Mouse (Mus musculus) embryonic facial prominence, embryonic 13.5 days (tissue): ENCODE measurements around the gene Rph3al. TPM values are rescaled to one million over a fixed set of nuclear protein-coding genes. Genes with fewer than 3 reads are reported as not detected.
A peak's percentile ranks its signal among the peaks of the same experiment; 100 is the strongest.

Source experiments
- ATAC-seq: fragments of 200-750 bp; cut with Nextera tagmentation; 2 replicates; pipeline ENCODE4 v1.8.0; 2017; ENCODE audit warnings: low read depth; ENCODE audit not compliant: insufficient number of reproducible peaks, insufficient read depth, low FRiP score, low TSS enrichment
- H3K27ac ChIP-seq: fragments of 300-500 bp; sonication (generic); 2 replicates; pipeline ENCODE4 v1.5.1; 2015; ENCODE audit warnings: moderate library complexity, mild to moderate bottlenecking, inconsistent platforms
- H3K27me3 ChIP-seq: fragments of 300-500 bp; sonication (generic); 2 replicates; pipeline ENCODE4 v1.6.1; 2015; ENCODE audit warnings: mild to moderate bottlenecking, inconsistent platforms
- H3K36me3 ChIP-seq: fragments of 300-500 bp; sonication (generic); 2 replicates; pipeline ENCODE4 v1.6.1; 2015; ENCODE audit warnings: mild to moderate bottlenecking, inconsistent platforms
- H3K4me1 ChIP-seq: fragments of 300-500 bp; sonication (generic); 2 replicates; pipeline ENCODE4 v1.6.1; 2015; ENCODE audit warnings: inconsistent platforms
- H3K4me2 ChIP-seq: fragments of 300-500 bp; sonication (generic); 2 replicates; pipeline ENCODE4 v1.6.1; 2015; ENCODE audit warnings: moderate library complexity, mild to moderate bottlenecking, inconsistent platforms
- H3K4me3 ChIP-seq: fragments of 300-500 bp; sonication (generic); 2 replicates; pipeline ENCODE4 v1.5.1; 2015; ENCODE audit warnings: mild to moderate bottlenecking, inconsistent platforms
- H3K9ac ChIP-seq: fragments of 300-500 bp; sonication (generic); 2 replicates; pipeline ENCODE4 v1.6.1; 2015; ENCODE audit warnings: mild to moderate bottlenecking, inconsistent platforms
- H3K9me3 ChIP-seq: fragments of 300-500 bp; sonication (generic); 2 replicates; pipeline ENCODE4 v1.6.1; 2016; ENCODE audit warnings: inconsistent platforms
- WGBS: fragments of 180-500 bp; shearing (Covaris S2); methylation state at CpG from one replicate; pipeline ENCODE4 v1.1.7; 2015; ENCODE audit warnings: mixed read lengths; 5-methylcytosine and 5-hydroxymethylcytosine counted together
- polyA plus RNA-seq: library from polyadenylated mRNA; unstranded; fragments of >200 nt; fragmentation: Nextera tagmentation; extraction: Ambion mirVana; gene quantifications from 2 replicates; pipeline ENCODE4 v1.2.1, GENCODE M21; 2015

Gene Rph3al
- polyA plus RNA-seq, 1 experiment from 2014 or later: 2.6 TPM

- Histone ChIP-seq H3K27me3 (no peaks in the 10 kb centered on the region), H3K9me3 (no peaks in the 10 kb centered on the region), H3K27ac (0 out of 2 replicates have a peak overlapping the region, but pooled peaks have one; percentile 22), H3K36me3 (no peaks in the 10 kb centered on the region), H3K4me2 (no peak overlapping the region), H3K4me1 (peaks cover 24% of the 10 kb centered on the region), H3K9ac (no peak overlapping the region), H3K4me3 (no peak overlapping the region)
- no peak for ATAC-seq
- 79% methylated on average over 4 of the region's 4 CpGs for WGBS
These were observed 15.5 kb downstream of the Rph3al start for GRCm38 (mm10) chr11:75922741-75923140.

- 92% methylated on average over 6 of the region's 6 CpGs for WGBS
- Histone ChIP-seq H3K9ac (no peak overlapping the region), H3K27me3 (no peaks in the 10 kb centered on the region), H3K4me2 (no peak overlapping the region), H3K36me3 (no peaks in the 10 kb centered on the region), H3K4me3 (no peak overlapping the region), H3K27ac (no peak overlapping the region), H3K9me3 (no peaks in the 10 kb centered on the region), H3K4me1 (peaks cover 16% of the 10 kb centered on the region)
- no peak for ATAC-seq
These were observed 19.1 kb downstream of the Rph3al start for GRCm38 (mm10) chr11:75919139-75919538.

- H3K4me1 ChIP-seq: peaks cover 10% of the 10 kb centered on the region
- no peak overlapping the region for H3K4me3 ChIP-seq
- H3K9ac ChIP-seq: no peak overlapping the region
- no peak overlapping the region for H3K4me2 ChIP-seq
- ATAC-seq: no peak
- H3K27me3 ChIP-seq: no peaks in the 10 kb centered on the region
- WGBS: 75% methylated on average over 3 of the region's 3 CpGs
- H3K27ac ChIP-seq: no peak overlapping the region
- no peaks in the 10 kb centered on the region for H3K9me3 ChIP-seq
- no peaks in the 10 kb centered on the region for H3K36me3 ChIP-seq
These were observed 20.9 kb downstream of the Rph3al start for GRCm38 (mm10) chr11:75917340-75917739.

GRCm38 (mm10) chr11:75913953-75914352, 24.3 kb downstream of the Rph3al start:
- WGBS: 61% methylated on average over 3 of the region's 3 CpGs
- Histone ChIP-seq H3K9ac (no peak overlapping the region), H3K36me3 (no peaks in the 10 kb centered on the region), H3K9me3 (no peaks in the 10 kb centered on the region), H3K4me1 (peaks cover 10% of the 10 kb centered on the region), H3K27ac (no peak overlapping the region), H3K4me2 (no peak overlapping the region), H3K27me3 (no peaks in the 10 kb centered on the region), H3K4me3 (no peak overlapping the region)
- ATAC-seq: no peak

- no peaks in the 10 kb centered on the region for H3K36me3 ChIP-seq
- H3K27me3 ChIP-seq: no peaks in the 10 kb centered on the region
- no peak overlapping the region for H3K4me2 ChIP-seq
- H3K9me3 ChIP-seq: no peaks in the 10 kb centered on the region
- H3K27ac ChIP-seq: no peak overlapping the region
- peaks cover 10% of the 10 kb centered on the region for H3K4me1 ChIP-seq
- no peak overlapping the region for H3K9ac ChIP-seq
- WGBS: 40% methylated on average over 10 of the region's 10 CpGs
- no peak for ATAC-seq
- no peak overlapping the region for H3K4me3 ChIP-seq
These were observed 25.1 kb downstream of the Rph3al start for GRCm38 (mm10) chr11:75912944-75913657.

GRCm38 (mm10) chr11:75911962-75912361, 26.3 kb downstream of the Rph3al start:
- H3K4me2 ChIP-seq: no peak overlapping the region
- no peak overlapping the region for H3K9ac ChIP-seq
- no peaks in the 10 kb centered on the region for H3K36me3 ChIP-seq
- peaks cover 15% of the 10 kb centered on the region for H3K4me1 ChIP-seq
- no peak for ATAC-seq
- no peaks in the 10 kb centered on the region for H3K9me3 ChIP-seq
- no peak overlapping the region for H3K27ac ChIP-seq
- H3K27me3 ChIP-seq: no peaks in the 10 kb centered on the region
- no peak overlapping the region for H3K4me3 ChIP-seq
- 93% methylated on average over 1 of the region's 1 CpGs for WGBS

- no peak for ATAC-seq
- Histone ChIP-seq H3K27me3 (no peaks in the 10 kb centered on the region), H3K4me3 (no peak overlapping the region), H3K4me1 (peaks cover 16% of the 10 kb centered on the region), H3K4me2 (no peak overlapping the region), H3K9ac (no peak overlapping the region), H3K9me3 (no peaks in the 10 kb centered on the region), H3K27ac (no peak overlapping the region), H3K36me3 (no peaks in the 10 kb centered on the region)
- WGBS: 80% methylated on average over 9 of the region's 9 CpGs
These were observed 28.4 kb downstream of the Rph3al start for GRCm38 (mm10) chr11:75909702-75910429.

GRCm38 (mm10) chr11:75907406-75907805, 30.8 kb downstream of the Rph3al start:
- WGBS: 63% methylated on average over 4 of the region's 4 CpGs
- H3K4me2 ChIP-seq: no peak overlapping the region
- no peak overlapping the region; the same call in 1 of the 2 replicates for H3K27ac ChIP-seq
- no peak overlapping the region for H3K9ac ChIP-seq
- no peaks in the 10 kb centered on the region for H3K27me3 ChIP-seq
- no peak overlapping the region for H3K4me3 ChIP-seq
- H3K36me3 ChIP-seq: no peaks in the 10 kb centered on the region
- peaks cover 19% of the 10 kb centered on the region for H3K4me1 ChIP-seq
- H3K9me3 ChIP-seq: no peaks in the 10 kb centered on the region
- ATAC-seq: no peak

GRCm38 (mm10) chr11:75906556-75906955, 31.7 kb downstream of the Rph3al start:
- no peak overlapping the region for H3K9ac ChIP-seq
- H3K9me3 ChIP-seq: no peaks in the 10 kb centered on the region
- H3K36me3 ChIP-seq: no peaks in the 10 kb centered on the region
- no peak for ATAC-seq
- no peak overlapping the region for H3K4me3 ChIP-seq
- peaks cover 19% of the 10 kb centered on the region for H3K4me1 ChIP-seq
- H3K27me3 ChIP-seq: no peaks in the 10 kb centered on the region
- no peak overlapping the region for H3K27ac ChIP-seq
- no peak overlapping the region for H3K4me2 ChIP-seq
- WGBS: 51% methylated on average over 12 of the region's 12 CpGs

GRCm38 (mm10) chr11:75904982-75905381, 33.2 kb downstream of the Rph3al start:
- H3K9me3 ChIP-seq: no peaks in the 10 kb centered on the region
- no peaks in the 10 kb centered on the region for H3K27me3 ChIP-seq
- H3K9ac ChIP-seq: no peak overlapping the region
- no peak for ATAC-seq
- H3K4me3 ChIP-seq: no peak overlapping the region
- no peaks in the 10 kb centered on the region for H3K36me3 ChIP-seq
- H3K4me2 ChIP-seq: no peak overlapping the region
- 64% methylated on average over 6 of the region's 6 CpGs for WGBS
- H3K27ac ChIP-seq: no peak overlapping the region
- peaks cover 22% of the 10 kb centered on the region for H3K4me1 ChIP-seq

GRCm38 (mm10) chr11:75904501-75904900, 33.7 kb downstream of the Rph3al start:
- ATAC-seq: no peak
- Histone ChIP-seq H3K4me3 (no peak overlapping the region), H3K4me1 (peaks cover 26% of the 10 kb centered on the region), H3K9me3 (no peaks in the 10 kb centered on the region), H3K4me2 (no peak overlapping the region), H3K9ac (no peak overlapping the region), H3K27me3 (no peaks in the 10 kb centered on the region), H3K36me3 (no peaks in the 10 kb centered on the region), H3K27ac (no peak overlapping the region)
- WGBS: 45% methylated on average over 5 of the region's 5 CpGs

- no peak for ATAC-seq
- Histone ChIP-seq H3K9ac (no peak overlapping the region), H3K4me2 (no peak overlapping the region), H3K27me3 (no peaks in the 10 kb centered on the region), H3K4me3 (no peak overlapping the region), H3K9me3 (no peaks in the 10 kb centered on the region), H3K4me1 (peaks cover 29% of the 10 kb centered on the region), H3K36me3 (no peaks in the 10 kb centered on the region), H3K27ac (no peak overlapping the region)
- 68% methylated on average over 3 of the region's 3 CpGs for WGBS
These were observed 34.7 kb downstream of the Rph3al start for GRCm38 (mm10) chr11:75903486-75903885.
